Mouse (Mus musculus): ENCODE measurements at regions not wholly inside any gene's neighbourhood (a gene's known extent, or its start where the extent isn't known, plus 50 kb on each side); places are given as distances from the start of the nearest gene placed in this dataset.

DNA sequence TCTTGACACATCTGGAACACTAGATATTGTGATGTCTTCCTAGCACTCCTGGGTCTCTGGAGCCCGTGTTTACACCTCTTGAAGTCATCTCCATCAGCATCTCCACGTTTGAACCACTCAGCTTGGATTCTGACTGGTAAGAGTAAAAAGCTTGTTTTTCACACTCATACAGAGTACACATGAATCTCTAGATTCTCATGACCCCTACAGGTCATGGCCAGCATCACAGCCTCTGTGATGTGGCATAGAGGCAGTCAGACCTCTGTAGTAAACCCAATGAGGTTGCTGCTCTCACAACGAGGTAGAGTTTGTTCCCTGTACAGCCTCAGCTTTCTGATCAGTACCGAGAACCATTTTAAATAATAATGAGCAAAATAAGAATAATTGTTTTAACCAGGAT, 542.3 kb upstream of the Tmem132c start:
- TF ChIP-seq CTCF (IDR thresholded peaks at IDR 0.05; ENCODE audit: low read depth, low read length), result no peak
- no peak for TF ChIP-seq GATA1 (IDR thresholded peaks at IDR 0.05; ENCODE audit: borderline replicate concordance, low read length)
- TF ChIP-seq TAL1 (conservative IDR thresholded peaks at IDR 0.05; ENCODE audit: low read depth, low read length), result no peak
